Mouse (Mus musculus) midbrain, embryonic 14.5 days (tissue): ENCODE measurements at regions not wholly inside any gene's neighbourhood (a gene's known extent, or its start where the extent isn't known, plus 50 kb on each side); places are given as distances from the start of the nearest gene placed in this dataset.
A peak's percentile ranks its signal among the peaks of the same experiment; 100 is the strongest.

Experiments used
- ATAC-seq: fragments of 200-750 bp; cut with Nextera tagmentation; 2 replicates; pipeline ENCODE4 v1.8.0; 2017; ENCODE audit warnings: moderate number of reproducible peaks, moderate library complexity; ENCODE audit not compliant: low FRiP score, low TSS enrichment
- DNase-seq: peaks from one replicate; pipeline ENCODE4 v3.0.0-alpha.2; 2015
- H3K27ac ChIP-seq: fragments of 300-500 bp; sonication (generic); replicated peaks from 2 replicates; pipeline ENCODE4 v1.5.1; 2014; ENCODE audit warnings: mild to moderate bottlenecking, low read depth, low read length, moderate library complexity
- H3K27me3 ChIP-seq: fragments of 300-500 bp; sonication (generic); 2 replicates; pipeline ENCODE4 v1.6.1; 2014; ENCODE audit warnings: low read length, control low read depth, mixed read lengths; ENCODE audit not compliant: control insufficient read depth, insufficient read depth
- H3K36me3 ChIP-seq: fragments of 300-500 bp; sonication (generic); 2 replicates; pipeline ENCODE4 v1.6.1; 2014; ENCODE audit warnings: low read length, control low read depth; ENCODE audit not compliant: control insufficient read depth, insufficient read depth
- H3K4me1 ChIP-seq: fragments of 300-500 bp; sonication (generic); 2 replicates; pipeline ENCODE4 v1.6.1; 2014; ENCODE audit warnings: mild to moderate bottlenecking, antibody characterized with exemption, low read length, control low read depth; ENCODE audit not compliant: control insufficient read depth, insufficient read depth
- H3K4me2 ChIP-seq: fragments of 300-500 bp; sonication (generic); 2 replicates; pipeline ENCODE4 v1.6.1; 2014; ENCODE audit warnings: mild to moderate bottlenecking, low read length, moderate library complexity
- H3K4me3 ChIP-seq: fragments of 300-500 bp; sonication (generic); replicated peaks from 2 replicates; pipeline ENCODE4 v1.5.1; 2014; ENCODE audit warnings: low read depth, low read length
- H3K9ac ChIP-seq: fragments of 300-500 bp; sonication (generic); replicated peaks from 2 replicates; pipeline ENCODE4 v1.6.1; 2014; ENCODE audit warnings: mild to moderate bottlenecking, low read length, moderate library complexity
- H3K9me3 ChIP-seq: fragments of 300-500 bp; sonication (generic); 2 replicates; pipeline ENCODE4 v1.6.1; 2016; ENCODE audit warnings: low read length, control low read depth, mixed read lengths; ENCODE audit not compliant: control insufficient read depth
- WGBS: fragments of 180-500 bp; shearing (Covaris S2); extraction: QIAGEN DNeasy Blood & Tissue Kit; methylation state at CpG from one replicate; pipeline ENCODE4 v1.1.7; 2014; 5-methylcytosine and 5-hydroxymethylcytosine counted together

DNA sequence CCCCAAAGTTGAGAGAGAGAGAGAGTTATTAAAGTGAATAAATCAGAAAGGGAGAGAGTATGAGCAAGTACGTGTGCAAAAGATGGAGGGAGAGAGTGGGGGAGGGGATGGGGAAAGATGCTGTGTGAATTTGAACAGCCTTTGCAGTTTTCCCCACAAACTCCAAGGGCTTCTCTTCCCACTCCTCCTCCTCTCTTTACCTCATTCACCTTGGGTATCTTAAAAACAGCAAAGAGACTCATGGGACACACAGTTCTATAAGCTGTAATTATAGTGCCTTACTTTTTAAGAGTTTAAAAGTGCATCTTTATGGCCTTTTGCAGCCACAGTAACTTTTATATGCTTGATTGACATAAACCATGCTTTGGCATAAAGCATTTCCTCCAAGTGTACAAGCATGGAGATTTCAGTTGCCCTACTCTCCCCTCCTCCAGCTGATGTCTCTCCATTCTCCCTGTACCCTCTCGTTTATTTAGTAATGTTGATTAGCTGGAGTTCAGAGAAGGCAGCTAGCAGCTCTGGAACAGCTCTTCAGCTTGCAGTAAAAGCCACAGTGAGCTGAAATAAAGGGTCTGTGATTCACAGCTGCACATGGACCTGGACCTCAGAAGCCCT, 156.7 kb downstream of the Tbx18 start:
- H3K9me3 ChIP-seq, result no peaks in the 10 kb centered on the region
- no peak overlapping the region for H3K27ac ChIP-seq
- DNase-seq (no peak), ATAC-seq (no peak)
- no peak overlapping the region for H3K4me3 ChIP-seq
- no peaks in the 10 kb centered on the region for H3K36me3 ChIP-seq
- no peak overlapping the region for H3K4me2 ChIP-seq
- H3K9ac ChIP-seq, result no peak overlapping the region
- WGBS, result 51% methylated on average over 2 of the region's 2 CpGs
- H3K27me3 ChIP-seq, result no peaks in the 10 kb centered on the region
- H3K4me1 ChIP-seq, result no peaks in the 10 kb centered on the region

DNA sequence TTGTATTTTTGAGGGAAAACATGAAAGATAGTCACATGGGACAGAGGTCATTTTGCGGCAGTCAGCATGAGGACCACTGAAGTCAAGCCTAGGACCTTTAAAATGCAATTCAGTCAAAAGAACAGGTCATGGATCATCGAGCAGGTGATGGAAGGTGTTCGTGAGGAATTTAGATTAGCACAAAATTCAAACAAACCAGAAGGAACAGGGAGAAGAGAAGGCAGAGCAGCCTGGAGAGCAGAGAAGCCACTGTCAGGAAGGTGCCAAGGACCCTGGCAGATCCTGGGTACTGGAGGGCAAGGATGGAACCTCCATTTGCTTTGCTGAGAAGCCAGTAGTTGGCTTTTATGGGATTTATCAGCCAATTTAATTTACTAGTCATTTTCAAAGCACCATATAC, 167.8 kb downstream of the Tbx18 start:
- H3K27ac ChIP-seq, result no peak overlapping the region
- no peaks in the 10 kb centered on the region for H3K27me3 ChIP-seq
- ATAC-seq (no peak), DNase-seq (no peak)
- no peak overlapping the region for H3K9ac ChIP-seq
- no peaks in the 10 kb centered on the region for H3K4me1 ChIP-seq
- H3K36me3 ChIP-seq, result no peaks in the 10 kb centered on the region
- no peaks in the 10 kb centered on the region for H3K9me3 ChIP-seq
- 50% methylated on average over 3 of the region's 3 CpGs for WGBS
- H3K4me3 ChIP-seq, result no peak overlapping the region
- no peak overlapping the region for H3K4me2 ChIP-seq

DNA sequence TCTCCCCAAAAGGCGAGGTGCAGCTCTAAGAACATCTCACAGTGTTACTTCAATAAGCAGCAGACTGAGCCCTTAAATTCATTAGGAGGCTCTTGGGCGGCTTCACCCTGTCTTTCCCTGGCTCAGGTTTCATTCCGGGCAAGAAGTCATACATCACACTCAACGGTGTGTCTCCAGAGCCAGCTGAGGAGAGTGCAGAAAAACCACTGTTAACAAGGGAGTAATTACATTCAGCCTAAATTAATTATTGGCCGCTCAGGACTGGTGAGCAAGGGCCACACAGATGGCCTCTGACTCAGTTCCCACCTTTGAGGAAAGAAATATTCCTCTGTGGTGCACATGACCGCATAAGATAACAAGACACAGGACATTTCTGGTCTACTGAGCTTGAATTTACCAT, 168.3 kb downstream of the Tbx18 start:
- Histone ChIP-seq H3K9ac (no peak overlapping the region), H3K4me3 (no peak overlapping the region), H3K36me3 (no peaks in the 10 kb centered on the region), H3K4me1 (no peaks in the 10 kb centered on the region), H3K27me3 (no peaks in the 10 kb centered on the region), H3K9me3 (no peaks in the 10 kb centered on the region), H3K27ac (no peak overlapping the region), H3K4me2 (no peak overlapping the region)
- DNase-seq (no peak), ATAC-seq (no peak)
- 77% methylated on average over 6 of the region's 6 CpGs for WGBS

DNA sequence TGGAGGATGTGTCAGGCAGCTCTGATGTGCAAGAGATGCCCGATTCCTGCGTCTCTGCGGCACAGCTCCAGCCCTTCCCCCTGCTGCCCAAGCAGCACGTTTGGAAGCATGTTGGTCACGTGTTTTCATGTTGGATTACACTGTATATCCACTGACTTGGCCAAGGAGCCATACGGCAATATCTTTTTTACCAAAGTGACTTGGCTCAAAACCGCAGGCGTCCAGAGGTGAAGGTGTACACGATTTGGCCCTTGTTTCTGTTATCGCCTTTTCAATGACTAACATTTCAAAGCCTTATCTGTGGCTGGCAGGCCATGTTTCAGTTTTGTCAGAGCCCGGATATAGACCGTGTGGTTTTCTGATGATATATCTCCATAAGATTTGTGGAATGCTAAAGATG, 173.2 kb downstream of the Tbx18 start:
- Histone ChIP-seq H3K36me3 (no peaks in the 10 kb centered on the region), H3K9me3 (no peaks in the 10 kb centered on the region), H3K4me3 (no peak overlapping the region), H3K4me2 (no peak overlapping the region), H3K27ac (no peak overlapping the region), H3K9ac (no peak overlapping the region), H3K4me1 (no peaks in the 10 kb centered on the region), H3K27me3 (no peaks in the 10 kb centered on the region)
- no peak for ATAC-seq
- WGBS, result 84% methylated on average over 12 of the region's 12 CpGs
- no peak for DNase-seq

DNA sequence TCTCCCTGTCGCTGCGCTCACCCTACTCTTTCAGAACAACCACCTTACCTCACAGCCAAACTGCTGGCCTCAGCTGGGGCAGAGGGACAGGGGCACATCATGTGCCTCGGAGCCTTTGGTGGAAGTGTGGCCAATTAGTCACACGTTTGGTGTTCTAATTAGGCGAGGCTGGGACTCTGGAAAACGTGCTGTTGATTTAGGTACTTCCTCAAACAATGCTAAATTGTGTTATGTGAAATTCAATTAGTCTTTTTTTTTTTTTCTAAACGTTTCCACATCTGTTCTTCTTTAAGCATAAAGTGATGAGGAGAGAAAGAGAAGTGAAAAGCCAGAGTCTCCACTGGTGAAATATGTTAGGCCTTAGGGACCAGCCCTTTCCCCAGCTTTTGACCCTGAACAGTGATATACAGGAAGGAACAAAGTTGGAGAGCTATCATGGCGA, 174.1 kb downstream of the Tbx18 start:
- Histone ChIP-seq H3K4me1 (no peaks in the 10 kb centered on the region), H3K36me3 (no peaks in the 10 kb centered on the region), H3K9me3 (no peaks in the 10 kb centered on the region), H3K27me3 (no peaks in the 10 kb centered on the region), H3K9ac (no peak overlapping the region), H3K27ac (no peak overlapping the region), H3K4me2 (no peak overlapping the region), H3K4me3 (no peak overlapping the region)
- WGBS, result 27% methylated on average over 8 of the region's 8 CpGs
- no peak for DNase-seq
- no peak for ATAC-seq

DNA sequence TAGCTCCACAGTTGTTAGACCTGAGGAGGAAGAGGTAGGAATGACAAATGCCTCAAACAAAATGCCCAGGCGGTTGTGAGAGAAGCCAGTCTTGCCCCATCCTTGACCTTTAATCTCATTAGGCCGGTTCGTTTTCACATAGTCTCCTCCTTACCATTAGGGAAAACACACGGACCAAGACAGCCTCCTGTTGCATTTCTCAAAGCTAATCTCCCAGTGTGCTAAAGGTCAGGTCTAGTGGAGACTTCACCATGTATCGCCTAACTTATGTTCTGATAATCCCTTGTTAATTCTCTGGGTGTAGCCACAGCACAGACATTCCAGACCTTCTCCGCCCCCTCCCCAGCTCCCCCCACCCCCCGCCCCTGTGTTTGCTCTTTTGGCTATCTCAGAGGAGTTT, 174.5 kb downstream of the Tbx18 start:
- H3K4me3 ChIP-seq, result no peak overlapping the region
- 14% methylated on average over 7 of the region's 7 CpGs for WGBS
- no peaks in the 10 kb centered on the region for H3K27me3 ChIP-seq
- H3K9me3 ChIP-seq, result no peaks in the 10 kb centered on the region
- no peaks in the 10 kb centered on the region for H3K36me3 ChIP-seq
- H3K4me2 ChIP-seq, result no peak overlapping the region
- ATAC-seq (no peak), DNase-seq (no peak)
- H3K4me1 ChIP-seq, result no peaks in the 10 kb centered on the region
- H3K27ac ChIP-seq, result no peak overlapping the region
- no peak overlapping the region for H3K9ac ChIP-seq

DNA sequence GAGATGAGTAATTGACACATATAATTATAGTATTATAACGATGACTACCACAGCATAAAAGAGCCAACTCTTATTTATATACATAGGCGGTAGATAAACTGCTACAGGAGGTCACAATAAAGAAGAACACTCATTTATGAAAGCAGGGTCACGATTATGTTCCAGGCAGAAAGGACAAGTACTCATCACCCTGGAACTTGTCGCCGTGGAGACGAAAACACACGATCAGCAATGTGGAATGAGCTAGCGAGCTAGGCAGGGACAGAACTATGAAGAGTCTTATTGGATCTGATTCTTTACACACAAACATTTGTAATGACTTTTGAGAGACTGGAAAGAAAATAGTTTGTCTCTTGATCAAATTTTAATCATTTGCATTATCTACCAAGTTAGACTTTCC, 197.9 kb downstream of the Tbx18 start:
- Histone ChIP-seq H3K27ac (no peak overlapping the region), H3K4me2 (no peak overlapping the region), H3K9me3 (no peaks in the 10 kb centered on the region), H3K36me3 (no peaks in the 10 kb centered on the region), H3K4me1 (no peaks in the 10 kb centered on the region), H3K27me3 (no peaks in the 10 kb centered on the region), H3K9ac (no peak overlapping the region), H3K4me3 (no peak overlapping the region)
- peak; percentile 30 for DNase-seq
- ATAC-seq, result no peak; the same call in 1 of the 2 replicates
- 49% methylated on average over 8 of the region's 8 CpGs for WGBS

DNA sequence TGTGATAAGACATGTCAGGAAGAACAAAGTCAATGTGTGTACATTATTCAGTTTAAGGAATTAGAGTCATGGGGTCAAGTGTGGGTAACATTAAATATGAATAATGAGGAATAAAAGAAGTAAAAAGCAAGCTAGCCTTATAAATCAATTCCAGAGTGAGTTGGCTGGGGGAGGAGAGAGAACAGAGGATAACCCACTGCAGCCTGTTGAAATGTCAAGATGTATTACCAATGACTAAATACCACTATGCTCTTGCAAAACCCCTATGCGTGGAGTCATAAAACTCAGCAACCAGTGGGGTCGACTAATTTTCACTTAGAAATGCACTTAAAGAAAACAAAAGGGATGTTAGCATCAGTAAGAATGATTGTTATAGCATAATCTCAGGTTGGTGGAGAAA, 201.2 kb downstream of the Tbx18 start:
- no peaks in the 10 kb centered on the region for H3K36me3 ChIP-seq
- no peak for ATAC-seq

DNA sequence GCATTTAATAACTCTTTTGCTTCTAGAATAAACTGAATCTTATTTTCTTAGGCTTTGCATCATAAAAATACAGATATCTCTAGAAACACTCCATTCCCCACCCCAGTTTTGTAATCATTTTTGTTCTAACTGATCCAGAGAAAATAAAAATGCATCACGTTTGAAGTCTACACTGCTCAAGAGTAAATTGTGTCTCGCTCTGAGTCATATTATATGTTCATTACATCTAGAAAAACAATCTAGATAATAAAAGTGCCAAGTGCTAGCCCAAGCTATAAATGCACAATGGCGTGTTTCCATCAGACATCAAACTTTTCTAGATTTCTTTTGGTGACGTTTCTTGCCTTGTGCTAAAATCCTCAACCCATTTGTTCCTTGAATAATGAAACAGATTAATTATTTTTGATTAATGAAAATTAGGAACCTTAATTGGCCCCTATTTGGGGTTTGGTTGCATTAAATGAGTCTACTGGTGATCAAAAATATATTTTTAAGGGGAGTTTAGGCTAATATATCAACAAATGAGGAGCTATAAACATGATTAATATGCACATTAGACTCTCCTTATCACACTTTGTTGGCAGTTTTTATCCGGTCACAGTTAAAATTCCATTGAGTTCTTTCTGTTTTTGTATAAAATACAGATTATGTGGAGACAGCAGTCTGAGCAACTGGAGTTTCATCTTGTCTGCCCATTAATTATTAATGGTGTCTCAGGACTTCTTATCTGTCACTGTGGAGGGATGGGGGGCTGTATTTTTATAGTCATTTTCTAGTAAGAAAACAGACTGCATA, 206.0 kb downstream of the Tbx18 start:
- WGBS, result 85% methylated on average over 5 of the region's 5 CpGs
- no peaks in the 10 kb centered on the region for H3K27me3 ChIP-seq
- H3K4me3 ChIP-seq, result no peak overlapping the region
- DNase-seq (peak; percentile 0), ATAC-seq (no peak)
- H3K4me1 ChIP-seq, result no peaks in the 10 kb centered on the region
- H3K4me2 ChIP-seq, result no peak overlapping the region
- H3K27ac ChIP-seq, result no peak overlapping the region
- H3K9ac ChIP-seq, result no peak overlapping the region
- no peaks in the 10 kb centered on the region for H3K36me3 ChIP-seq
- H3K9me3 ChIP-seq, result no peaks in the 10 kb centered on the region

More for the DNA sequence above, 201.2 kb downstream of the Tbx18 start:
- no peak for DNase-seq
- H3K9me3 ChIP-seq, result no peaks in the 10 kb centered on the region
- H3K4me3 ChIP-seq, result no peak overlapping the region
- no peaks in the 10 kb centered on the region for H3K4me1 ChIP-seq
- H3K9ac ChIP-seq, result no peak overlapping the region
- no peaks in the 10 kb centered on the region for H3K27me3 ChIP-seq
- no peak overlapping the region for H3K27ac ChIP-seq
- 89% methylated on average over 2 of the region's 2 CpGs for WGBS
- no peak overlapping the region for H3K4me2 ChIP-seq
